Mouse (Mus musculus): ENCODE measurements at regions not wholly inside any gene's neighbourhood (a gene's known extent, or its start where the extent isn't known, plus 50 kb on each side); places are given as distances from the start of the nearest gene placed in this dataset.

DNA sequence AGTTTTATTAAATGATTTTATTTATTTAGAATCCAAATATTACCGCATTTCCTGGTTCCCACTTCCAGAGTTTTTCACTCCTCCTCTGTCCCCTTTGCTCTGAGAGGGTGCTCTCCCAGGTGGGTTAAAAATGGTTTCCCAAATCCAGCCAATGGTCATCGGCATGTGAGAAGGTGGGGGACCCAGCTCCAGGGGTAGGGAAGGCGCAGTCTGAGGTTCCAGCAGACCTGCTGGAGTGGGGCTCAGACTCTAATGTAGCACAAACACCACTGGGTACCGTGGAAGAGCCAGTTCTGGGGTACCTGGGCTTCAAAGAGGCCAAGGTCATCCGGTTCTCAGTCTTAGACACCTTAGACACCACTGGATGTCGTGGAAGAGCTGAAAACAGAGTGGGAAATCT lies 875.6 kb downstream of the Fscb start:
- Histone ChIP-seq H3K4me1 (replicated peaks; ENCODE audit: control insufficient read depth in 2 of 2, insufficient read depth in 2 of 2, low read length in 1 of 2) (no peaks in the 10 kb centered on the region), H3K27ac (no peak overlapping the region), H3K4me3 (ENCODE audit: insufficient read depth in 1 of 2, low read depth in 2 of 2, low read length in 2 of 2) (no peak overlapping the region), H3K27me3 (ENCODE audit: control insufficient read depth, insufficient read depth, low read length) (no peaks in the 10 kb centered on the region), H3K9me3 (ENCODE audit: control insufficient read depth, low read length) (no peaks in the 10 kb centered on the region), H3K36me3 (replicated peaks; ENCODE audit: control insufficient read depth, insufficient read depth, low read depth) (no peaks in the 10 kb centered on the region), H3K9ac (replicated peaks) (no peak overlapping the region), H3K4me2 (ENCODE audit: low read depth) (no peak overlapping the region)
- ATAC-seq (ENCODE audit: insufficient read depth) = no peak
- no peak for DNase-seq (ENCODE audit: low read depth in 3 of 3, low spot score in 3 of 3)
- TF ChIP-seq EP300 (IDR thresholded peaks at IDR 0.05; ENCODE audit: low read depth) = no peak
- no peak for TF ChIP-seq CTCF (IDR thresholded peaks at IDR 0.05; ENCODE audit: low read depth)
- 50% methylated on average over 6 of the region's 6 CpGs for WGBS (ENCODE audit: insufficient replicate concordance)

DNA sequence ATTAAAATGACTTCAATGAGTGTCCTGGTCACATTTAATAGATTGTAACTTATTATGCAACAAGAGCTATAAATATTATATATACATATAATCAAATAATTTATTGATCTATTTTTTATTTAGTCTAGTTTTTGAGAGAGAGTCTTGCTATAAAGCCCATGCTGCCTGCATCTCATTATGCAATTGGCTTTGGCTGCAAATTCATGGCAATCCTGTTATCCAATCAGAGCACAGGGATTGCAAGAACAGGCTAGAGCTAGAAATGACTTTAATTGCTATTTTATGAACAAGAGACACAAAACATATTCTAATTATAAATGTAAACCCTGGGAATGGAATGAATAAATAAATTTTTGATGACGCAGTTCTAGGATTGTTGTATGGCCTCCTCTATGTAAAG lies 919.8 kb downstream of the Fscb start:
- DNase-seq (ENCODE audit: low read depth in 3 of 3, low spot score in 3 of 3) (no peak), ATAC-seq (ENCODE audit: insufficient read depth) (no peak)
- Histone ChIP-seq H3K4me3 (ENCODE audit: insufficient read depth in 1 of 2, low read depth in 2 of 2, low read length in 2 of 2) (no peak overlapping the region), H3K9me3 (ENCODE audit: control insufficient read depth, low read length) (no peaks in the 10 kb centered on the region), H3K4me2 (ENCODE audit: low read depth) (no peak overlapping the region), H3K27ac (no peak overlapping the region), H3K36me3 (replicated peaks; ENCODE audit: control insufficient read depth, insufficient read depth, low read depth) (no peaks in the 10 kb centered on the region), H3K4me1 (replicated peaks; ENCODE audit: control insufficient read depth in 2 of 2, insufficient read depth in 2 of 2, low read length in 1 of 2) (no peaks in the 10 kb centered on the region), H3K27me3 (ENCODE audit: control insufficient read depth, insufficient read depth, low read length) (no peaks in the 10 kb centered on the region), H3K9ac (replicated peaks) (no peak overlapping the region)
- 76% methylated on average over 1 of the region's 1 CpGs for WGBS (ENCODE audit: insufficient replicate concordance)
- no peak for TF ChIP-seq EP300 (IDR thresholded peaks at IDR 0.05; ENCODE audit: low read depth)
- no peak for TF ChIP-seq CTCF (IDR thresholded peaks at IDR 0.05; ENCODE audit: low read depth)

- no peak for TF ChIP-seq EP300 (IDR thresholded peaks at IDR 0.05; ENCODE audit: low read depth)
- TF ChIP-seq CTCF (IDR thresholded peaks at IDR 0.05; ENCODE audit: low read depth) = no peak
- Histone ChIP-seq H3K27me3 (ENCODE audit: control insufficient read depth, insufficient read depth, low read length) (no peaks in the 10 kb centered on the region), H3K4me1 (replicated peaks; ENCODE audit: control insufficient read depth in 2 of 2, insufficient read depth in 2 of 2, low read length in 1 of 2) (no peaks in the 10 kb centered on the region), H3K9me3 (ENCODE audit: control insufficient read depth, low read length) (no peaks in the 10 kb centered on the region), H3K36me3 (replicated peaks; ENCODE audit: control insufficient read depth, insufficient read depth, low read depth) (no peaks in the 10 kb centered on the region), H3K4me2 (ENCODE audit: low read depth) (no peak overlapping the region), H3K4me3 (ENCODE audit: insufficient read depth in 1 of 2, low read depth in 2 of 2, low read length in 2 of 2) (no peak overlapping the region), H3K27ac (no peak overlapping the region), H3K9ac (replicated peaks) (no peak overlapping the region)
- ATAC-seq (ENCODE audit: insufficient read depth) = no peak
- DNase-seq (ENCODE audit: low read depth in 3 of 3, low spot score in 3 of 3) = no peak
- WGBS (ENCODE audit: insufficient replicate concordance) = 34% methylated on average over 4 of the region's 4 CpGs
Observed at GRCm38 (mm10) chr12:63552831-63553230, 921.7 kb downstream of the Fscb start.

- Histone ChIP-seq H3K9me3 (ENCODE audit: control insufficient read depth, low read length) (no peaks in the 10 kb centered on the region), H3K4me2 (ENCODE audit: low read depth) (no peak overlapping the region), H3K27me3 (ENCODE audit: control insufficient read depth, insufficient read depth, low read length) (no peaks in the 10 kb centered on the region), H3K27ac (no peak overlapping the region), H3K36me3 (replicated peaks; ENCODE audit: control insufficient read depth, insufficient read depth, low read depth) (no peaks in the 10 kb centered on the region), H3K9ac (replicated peaks) (no peak overlapping the region), H3K4me1 (replicated peaks; ENCODE audit: control insufficient read depth in 2 of 2, insufficient read depth in 2 of 2, low read length in 1 of 2) (no peaks in the 10 kb centered on the region), H3K4me3 (ENCODE audit: insufficient read depth in 1 of 2, low read depth in 2 of 2, low read length in 2 of 2) (no peak overlapping the region)
- no peak for ATAC-seq (ENCODE audit: insufficient read depth)
- 21% methylated on average over 1 of the region's 1 CpGs for WGBS (ENCODE audit: insufficient replicate concordance)
- DNase-seq (ENCODE audit: low read depth in 3 of 3, low spot score in 3 of 3) = no peak
- no peak for TF ChIP-seq EP300 (IDR thresholded peaks at IDR 0.05; ENCODE audit: low read depth)
Observed at GRCm38 (mm10) chr12:63534084-63534483, 940.4 kb downstream of the Fscb start.

- WGBS (ENCODE audit: insufficient replicate concordance) = 18% methylated on average over 3 of the region's 3 CpGs
Observed at GRCm38 (mm10) chr12:63503774-63504173, 970.7 kb downstream of the Fscb start.

DNA sequence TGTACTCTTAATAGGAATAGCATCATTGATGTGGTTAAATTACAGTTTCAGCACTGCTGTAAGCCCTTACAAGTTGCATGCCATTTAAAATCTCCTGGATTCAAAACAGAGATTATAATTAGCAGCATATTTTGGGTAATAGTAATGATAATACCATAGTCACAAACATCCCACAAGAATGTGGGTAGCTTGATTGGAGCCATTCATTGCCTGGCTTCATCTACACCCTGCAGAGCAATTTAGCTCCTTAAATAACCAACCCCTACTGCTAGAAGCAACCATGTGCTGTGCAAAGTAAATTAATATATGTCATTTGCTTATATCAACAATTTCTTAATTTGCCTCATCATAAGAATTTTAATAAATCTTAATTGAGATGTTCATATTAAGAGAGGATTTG lies 984.1 kb downstream of the Fscb start:
- H3K36me3 ChIP-seq (replicated peaks; ENCODE audit: control insufficient read depth, insufficient read depth, low read depth) = no peaks in the 10 kb centered on the region
- H3K27me3 ChIP-seq (ENCODE audit: control insufficient read depth, insufficient read depth, low read length) = no peaks in the 10 kb centered on the region
- no peak overlapping the region for H3K4me2 ChIP-seq (ENCODE audit: low read depth)
- ATAC-seq (ENCODE audit: insufficient read depth) (no peak), DNase-seq (ENCODE audit: low read depth in 3 of 3, low spot score in 3 of 3) (no peak)
- H3K9me3 ChIP-seq (ENCODE audit: control insufficient read depth, low read length) = no peaks in the 10 kb centered on the region
- H3K9ac ChIP-seq (replicated peaks) = no peak overlapping the region
- H3K4me1 ChIP-seq (replicated peaks; ENCODE audit: control insufficient read depth in 2 of 2, insufficient read depth in 2 of 2, low read length in 1 of 2) = no peaks in the 10 kb centered on the region
- H3K27ac ChIP-seq = no peak overlapping the region
- no peak for TF ChIP-seq CTCF (IDR thresholded peaks at IDR 0.05; ENCODE audit: low read depth)
- TF ChIP-seq EP300 (IDR thresholded peaks at IDR 0.05; ENCODE audit: low read depth) = no peak
- no peak overlapping the region for H3K4me3 ChIP-seq (ENCODE audit: insufficient read depth in 1 of 2, low read depth in 2 of 2, low read length in 2 of 2)

More at GRCm38 (mm10) chr12:63503774-63504173, 970.7 kb downstream of the Fscb start:
- Histone ChIP-seq H3K27me3 (ENCODE audit: control insufficient read depth, insufficient read depth, low read length) (no peaks in the 10 kb centered on the region), H3K4me3 (ENCODE audit: insufficient read depth in 1 of 2, low read depth in 2 of 2, low read length in 2 of 2) (no peak overlapping the region), H3K27ac (no peak overlapping the region), H3K36me3 (replicated peaks; ENCODE audit: control insufficient read depth, insufficient read depth, low read depth) (no peaks in the 10 kb centered on the region), H3K9ac (replicated peaks) (no peak overlapping the region), H3K9me3 (ENCODE audit: control insufficient read depth, low read length) (no peaks in the 10 kb centered on the region), H3K4me1 (replicated peaks; ENCODE audit: control insufficient read depth in 2 of 2, insufficient read depth in 2 of 2, low read length in 1 of 2) (no peaks in the 10 kb centered on the region), H3K4me2 (ENCODE audit: low read depth) (no peak overlapping the region)
- ATAC-seq (ENCODE audit: insufficient read depth) (no peak), DNase-seq (ENCODE audit: low read depth in 3 of 3, low spot score in 3 of 3) (peak in 1 of 3 experiments; percentile 0)
- no peak for TF ChIP-seq CTCF (IDR thresholded peaks at IDR 0.05; ENCODE audit: low read depth)
- TF ChIP-seq EP300 (IDR thresholded peaks at IDR 0.05; ENCODE audit: low read depth) = no peak

Data from liver, embryonic 14.5 days (tissue).